Mouse (Mus musculus) small intestine, adult 2 months (tissue): ENCODE measurements around the gene Wdhd1. TPM values are rescaled to one million over a fixed set of nuclear protein-coding genes. Genes with fewer than 3 reads are reported as not detected.

Experiments
- H3K27ac ChIP-seq: fragments of 200-500 bp; 2 replicates; pipeline ENCODE4 v1.5.1; 2012; ENCODE audit warnings: low read depth, low read length, control low read depth, inconsistent platforms; ENCODE audit not compliant: insufficient read depth
- H3K27me3 ChIP-seq: fragments of 200-500 bp; 2 replicates; pipeline ENCODE4 v1.6.1; 2012; ENCODE audit warnings: mild to moderate bottlenecking, moderate library complexity, low read length, inconsistent platforms; ENCODE audit not compliant: control insufficient read depth, insufficient read depth
- H3K36me3 ChIP-seq: fragments of 200-500 bp; 2 replicates; pipeline ENCODE4 v1.6.1; 2012; ENCODE audit warnings: mild to moderate bottlenecking, low read length, control low read depth, inconsistent platforms; ENCODE audit not compliant: control insufficient read depth, insufficient read depth
- H3K4me1 ChIP-seq: fragments of 200-500 bp; 2 replicates; pipeline ENCODE4 v1.6.1; 2012; ENCODE audit warnings: low read length, inconsistent platforms, mixed read lengths; ENCODE audit not compliant: control insufficient read depth, insufficient read depth, insufficient read length
- H3K4me3 ChIP-seq: fragments of 200-500 bp; 2 replicates; pipeline ENCODE4 v1.5.1; 2012; ENCODE audit warnings: low read depth, mild to moderate bottlenecking, control low read depth, inconsistent platforms, low read length, moderate library complexity
- CTCF ChIP-seq: fragments of 200-500 bp; IDR thresholded peaks from 2 replicates; pipeline ENCODE4 v1.5.1; 2012; ENCODE audit warnings: low read depth, mild to moderate bottlenecking, control low read depth, inconsistent platforms, low read length, moderate library complexity, mixed read lengths; ENCODE audit not compliant: insufficient replicate concordance, insufficient read length; ENCODE audit errors: extremely low read depth
- POLR2A ChIP-seq: fragments of 200-500 bp; IDR thresholded peaks from 2 replicates; pipeline ENCODE4 v1.6.1; 2012; ENCODE audit warnings: low read depth, mild to moderate bottlenecking, control low read depth, inconsistent platforms, low read length, moderate library complexity
- WGBS: fragments of 180-500 bp; shearing (Covaris S2); methylation state at CpG from one replicate; pipeline ENCODE4 v1.1.7; 2018; 5-methylcytosine and 5-hydroxymethylcytosine counted together
- polyA plus RNA-seq: library from polyadenylated mRNA; depleted of rRNA; stranded (reverse); fragments of >200 nt; gene quantifications from 2 replicates; pipeline ENCODE4 v1.2.3, GENCODE M21; 2012

The Wdhd1 gene
- polyA plus RNA-seq, 1 experiment, result 1.3 TPM

DNA sequence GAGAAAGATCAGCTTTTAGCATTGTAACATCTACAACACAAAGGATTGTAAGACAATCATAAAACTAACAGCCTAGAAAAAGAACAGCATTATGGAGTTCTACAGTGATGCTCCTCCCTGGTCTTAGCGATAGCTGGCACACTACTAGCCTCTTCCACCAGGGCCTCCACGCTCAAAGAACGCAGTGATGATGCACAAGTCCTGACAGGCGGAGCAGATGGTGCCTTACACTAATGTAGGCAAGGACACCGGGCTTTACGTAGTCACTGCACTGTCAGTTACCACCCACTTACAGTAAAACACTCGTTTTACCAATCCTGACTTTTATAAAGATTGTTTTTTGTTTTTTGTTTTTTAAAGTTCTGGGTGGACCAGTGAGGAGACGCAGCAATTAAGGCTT, 10.8 kb downstream of the Wdhd1 start:
- Histone ChIP-seq H3K27ac (no peak overlapping the region), H3K4me1 (no peaks in the 10 kb centered on the region), H3K36me3 (peaks cover 28% of the 10 kb centered on the region), H3K27me3 (no peaks in the 10 kb centered on the region), H3K4me3 (no peak overlapping the region)
- TF ChIP-seq POLR2A (no peak), CTCF (no peak)
- 93% methylated on average over 8 of the region's 8 CpGs for WGBS

GRCm38 (mm10) chr14:47264866-47265265, 11.8 kb downstream of the Wdhd1 start:
- WGBS, result 95% methylated on average over 3 of the region's 3 CpGs
- Histone ChIP-seq H3K27ac (no peak overlapping the region), H3K27me3 (no peaks in the 10 kb centered on the region), H3K4me3 (no peak overlapping the region), H3K4me1 (no peaks in the 10 kb centered on the region), H3K36me3 (peaks cover 26% of the 10 kb centered on the region)
- TF ChIP-seq POLR2A (no peak), CTCF (no peak)

- TF ChIP-seq CTCF (no peak), POLR2A (no peak)
- no peaks in the 10 kb centered on the region for H3K4me1 ChIP-seq
- no peaks in the 10 kb centered on the region for H3K27me3 ChIP-seq
- no peak overlapping the region for H3K27ac ChIP-seq
- WGBS, result 81% methylated on average over 6 of the region's 6 CpGs
- no peak overlapping the region for H3K4me3 ChIP-seq
- H3K36me3 ChIP-seq, result peaks cover 9% of the 10 kb centered on the region
These were observed 26.8 kb downstream of the Wdhd1 start for GRCm38 (mm10) chr14:47249839-47250238.

GRCm38 (mm10) chr14:47242753-47243152, 33.9 kb downstream of the Wdhd1 start:
- Histone ChIP-seq H3K4me1 (no peaks in the 10 kb centered on the region), H3K27me3 (no peaks in the 10 kb centered on the region), H3K27ac (no peak overlapping the region), H3K36me3 (peaks cover 19% of the 10 kb centered on the region), H3K4me3 (no peak overlapping the region)
- TF ChIP-seq CTCF (no peak), POLR2A (no peak)
- 66% methylated on average over 4 of the region's 4 CpGs for WGBS

DNA sequence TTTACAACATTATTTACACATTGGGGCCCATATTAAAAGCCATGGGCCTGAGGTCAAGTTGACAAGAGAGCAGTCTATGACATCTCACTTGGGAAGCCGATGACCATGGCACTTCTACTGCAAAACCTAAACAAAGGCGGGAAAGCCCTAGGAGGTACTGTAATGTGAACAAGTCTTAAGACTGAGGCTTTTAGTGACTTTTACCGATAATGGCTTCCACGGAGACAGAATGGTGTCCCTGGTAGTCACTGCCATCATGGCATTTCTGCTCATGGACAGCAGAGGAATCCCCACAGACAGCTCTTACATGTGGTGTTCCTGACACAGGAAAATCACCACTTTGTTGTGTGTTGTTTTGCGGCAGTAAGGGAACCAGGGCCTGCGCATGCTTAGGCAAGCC, 35.6 kb downstream of the Wdhd1 start:
- Histone ChIP-seq H3K4me3 (no peak overlapping the region), H3K4me1 (no peaks in the 10 kb centered on the region), H3K36me3 (peaks cover 12% of the 10 kb centered on the region), H3K27ac (no peak overlapping the region), H3K27me3 (no peaks in the 10 kb centered on the region)
- no peak for TF ChIP-seq POLR2A
- no peak for TF ChIP-seq CTCF
- 93% methylated on average over 6 of the region's 6 CpGs for WGBS

- no peaks in the 10 kb centered on the region for H3K27me3 ChIP-seq
- TF ChIP-seq CTCF (no peak), POLR2A (no peak)
- H3K36me3 ChIP-seq, result peaks cover 12% of the 10 kb centered on the region
- H3K27ac ChIP-seq, result no peak overlapping the region
- WGBS, result 31% methylated on average over 1 of the region's 1 CpGs
- H3K4me1 ChIP-seq, result no peaks in the 10 kb centered on the region
- H3K4me3 ChIP-seq, result no peak overlapping the region
These were observed 36.1 kb downstream of the Wdhd1 start for GRCm38 (mm10) chr14:47240600-47240999.

- no peak overlapping the region for H3K27ac ChIP-seq
- no peaks in the 10 kb centered on the region for H3K4me1 ChIP-seq
- no peaks in the 10 kb centered on the region for H3K27me3 ChIP-seq
- WGBS, result 84% methylated on average over 4 of the region's 4 CpGs
- H3K4me3 ChIP-seq, result no peak overlapping the region
- peaks cover 4% of the 10 kb centered on the region; the same call in 1 of the 2 replicates for H3K36me3 ChIP-seq
- TF ChIP-seq POLR2A (no peak), CTCF (no peak)
These were observed 39.4 kb downstream of the Wdhd1 start for GRCm38 (mm10) chr14:47237286-47237685.

DNA sequence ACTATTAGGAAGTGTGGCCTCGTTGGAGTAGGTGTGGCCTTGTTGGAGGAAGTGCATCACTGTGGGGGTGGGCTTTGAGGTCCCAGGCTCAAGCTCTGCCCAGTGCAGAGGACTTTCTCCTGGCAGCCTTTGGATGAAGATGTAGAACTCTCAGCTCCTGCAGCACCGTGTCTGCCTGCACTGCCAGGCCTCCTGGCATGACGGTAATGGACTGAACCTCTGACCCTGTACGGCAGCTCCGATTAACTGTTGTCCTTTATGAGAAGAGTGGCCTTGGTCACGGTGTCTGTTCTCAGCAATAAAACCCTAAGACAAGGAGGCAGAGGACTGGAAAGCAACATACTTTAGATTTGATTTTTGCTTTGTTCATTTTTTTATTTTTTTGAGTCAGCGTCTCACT, 40.2 kb downstream of the Wdhd1 start:
- WGBS, result 92% methylated on average over 7 of the region's 7 CpGs
- Histone ChIP-seq H3K4me3 (no peak overlapping the region), H3K27ac (no peak overlapping the region), H3K27me3 (no peaks in the 10 kb centered on the region), H3K36me3 (peaks cover 2% of the 10 kb centered on the region; the same call in 1 of the 2 replicates), H3K4me1 (no peaks in the 10 kb centered on the region)
- TF ChIP-seq CTCF (no peak), POLR2A (no peak)
